Mouse (Mus musculus): Measurements from ENCODE around the gene Hydin. TPM values are rescaled to one million over a fixed set of nuclear protein-coding genes. Genes with fewer than 3 reads are reported as not detected.

The Hydin gene
- total and polyA plus RNA-seq, 3 experiments = not detected

DNA sequence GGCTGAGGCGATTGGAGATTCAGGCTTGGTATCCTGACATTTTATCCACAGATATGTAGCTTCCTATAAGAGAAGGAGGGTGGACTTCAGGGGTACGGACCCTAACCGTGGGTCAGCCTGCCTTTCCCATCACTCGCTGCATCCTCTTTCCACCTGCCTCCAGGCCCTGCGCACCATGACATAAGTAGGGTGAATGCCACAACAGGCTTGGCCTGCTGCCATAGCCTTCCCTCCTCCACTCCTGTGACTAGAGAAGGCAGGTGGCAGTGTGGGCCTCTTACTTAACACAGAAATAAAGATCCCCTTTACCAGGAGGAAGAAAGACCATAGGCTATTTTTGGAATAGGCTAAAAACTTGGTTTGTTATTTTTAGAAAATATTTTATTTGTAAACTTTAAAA, 375.6 kb downstream of the Hydin start:
- Histone ChIP-seq H3K27ac (ENCODE audit: control insufficient read depth, low read depth, low read length) (no peak overlapping the region), H3K9ac (ENCODE audit: control insufficient read depth, low read depth, low read length, poor library complexity, severe bottlenecking) (no peak overlapping the region), H3K79me2 (ENCODE audit: control insufficient read depth, insufficient read depth, low read length, poor library complexity) (no peaks in the 10 kb centered on the region), H3K36me3 (ENCODE audit: control insufficient read depth in 1 of 2, insufficient read depth in 2 of 2, low read length in 2 of 2) (peaks cover 0 to 10% of the 10 kb centered on the region in 2 experiments; a peak in 2 of 4 replicates), H3K9me3 (replicated peaks; ENCODE audit: insufficient read depth, low read length) (no peaks in the 10 kb centered on the region), H3K4me1 (ENCODE audit: control insufficient read depth in 1 of 2, insufficient read depth in 2 of 2, low read length in 2 of 2) (no peaks in the 10 kb centered on the region), H3K27me3 (ENCODE audit: control insufficient read depth in 1 of 2, insufficient read depth in 2 of 2, low read length in 2 of 2) (no peaks in the 10 kb centered on the region), H3K4me3 (ENCODE audit: control insufficient read depth in 1 of 2, insufficient read depth in 1 of 2, low read depth in 2 of 2, low read length in 2 of 2) (no peak overlapping the region)
- TF ChIP-seq SIN3A (IDR thresholded peaks at IDR 0.05; ENCODE audit: low read length) (no peak), MAX (IDR thresholded peaks at IDR 0.05; ENCODE audit: low read length) (no peak), USF2 (IDR thresholded peaks at IDR 0.05; ENCODE audit: borderline replicate concordance in 1 of 2, insufficient read depth in 1 of 2, low read depth in 1 of 2, low read length in 2 of 2) (no peak), RCOR1 (IDR thresholded peaks at IDR 0.05; ENCODE audit: low read depth, low read length) (no peak), ZMIZ1 (IDR thresholded peaks at IDR 0.05; ENCODE audit: low read depth, low read length) (no peak), POLR2AphosphoS2 (IDR thresholded peaks at IDR 0.05; ENCODE audit: low read length) (no peak), KAT2A (conservative IDR thresholded peaks at IDR 0.05; ENCODE audit: low read depth, low read length) (no peak), ZKSCAN1 (IDR thresholded peaks at IDR 0.05; ENCODE audit: low read depth, low read length) (no peak), JUND (IDR thresholded peaks at IDR 0.05; ENCODE audit: low read depth, low read length) (no peak), RAD21 (IDR thresholded peaks at IDR 0.05; ENCODE audit: low read depth, low read length) (no peak)
- no peak for DNase-seq (ENCODE audit: low read depth, low spot score)

GRCm38 (mm10) chr8:110643177-110643576, 376.4 kb downstream of the Hydin start:
- Histone ChIP-seq H3K79me2 (ENCODE audit: control insufficient read depth, insufficient read depth, low read length, poor library complexity) (no peaks in the 10 kb centered on the region), H3K9me3 (replicated peaks; ENCODE audit: insufficient read depth, low read length) (no peaks in the 10 kb centered on the region), H3K36me3 (ENCODE audit: control insufficient read depth in 1 of 2, insufficient read depth in 2 of 2, low read length in 2 of 2) (peaks cover 0 to 10% of the 10 kb centered on the region in 2 experiments; a peak in 2 of 4 replicates), H3K9ac (ENCODE audit: control insufficient read depth, low read depth, low read length, poor library complexity, severe bottlenecking) (no peak overlapping the region), H3K27ac (ENCODE audit: control insufficient read depth, low read depth, low read length) (no peak overlapping the region), H3K4me3 (ENCODE audit: control insufficient read depth in 1 of 2, insufficient read depth in 1 of 2, low read depth in 2 of 2, low read length in 2 of 2) (no peak overlapping the region), H3K27me3 (ENCODE audit: control insufficient read depth in 1 of 2, insufficient read depth in 2 of 2, low read length in 2 of 2) (no peaks in the 10 kb centered on the region), H3K4me1 (ENCODE audit: control insufficient read depth in 1 of 2, insufficient read depth in 2 of 2, low read length in 2 of 2) (no peaks in the 10 kb centered on the region)
- TF ChIP-seq CHD1 (IDR thresholded peaks at IDR 0.05; ENCODE audit: low read depth, low read length) (no peak), KAT2A (conservative IDR thresholded peaks at IDR 0.05; ENCODE audit: low read depth, low read length) (no peak), MYB (IDR thresholded peaks at IDR 0.05; ENCODE audit: low read depth, low read length) (no peak), SMC3 (IDR thresholded peaks at IDR 0.05; ENCODE audit: low read depth, low read length) (no peak), E2F4 (IDR thresholded peaks at IDR 0.05; ENCODE audit: borderline replicate concordance, low read depth, low read length) (no peak), MEF2A (IDR thresholded peaks at IDR 0.05; ENCODE audit: extremely low read depth, insufficient replicate concordance, low read depth, low read length, poor library complexity, severe bottlenecking) (no peak), UBTF (IDR thresholded peaks at IDR 0.05; ENCODE audit: borderline replicate concordance, insufficient read depth, low read depth, low read length) (no peak), MYC (IDR thresholded peaks at IDR 0.05; ENCODE audit: low read depth, low read length) (no peak), RAD21 (IDR thresholded peaks at IDR 0.05; ENCODE audit: low read depth, low read length) (no peak), POLR2AphosphoS5 (IDR thresholded peaks at IDR 0.05; ENCODE audit: borderline replicate concordance, low read depth, low read length) (no peak), RCOR1 (IDR thresholded peaks at IDR 0.05; ENCODE audit: low read depth, low read length) (no peak), NRF1 (IDR thresholded peaks at IDR 0.05; ENCODE audit: insufficient read depth, low read depth, low read length, poor library complexity, severe bottlenecking) (no peak)
- DNase-seq (ENCODE audit: low read depth, low spot score) = no peak

Measured in MEL (cell line).